Mouse (Mus musculus) cerebellum, postnatal 14 days (tissue): ENCODE data around the gene Dctpp1.
"Not testable (repeated sequence)": the region's sequence is repeated elsewhere in the genome, so short reads cannot be mapped to it uniquely, and the experiment has no call there.

ENCODE experiments used
- DNase-seq, 2 experiments: peaks; one replicate each; pipeline ENCODE4 v3.0.0; 2021; ENCODE audit warnings: mixed read lengths in 2 of 2

Dctpp1 gene

DNA sequence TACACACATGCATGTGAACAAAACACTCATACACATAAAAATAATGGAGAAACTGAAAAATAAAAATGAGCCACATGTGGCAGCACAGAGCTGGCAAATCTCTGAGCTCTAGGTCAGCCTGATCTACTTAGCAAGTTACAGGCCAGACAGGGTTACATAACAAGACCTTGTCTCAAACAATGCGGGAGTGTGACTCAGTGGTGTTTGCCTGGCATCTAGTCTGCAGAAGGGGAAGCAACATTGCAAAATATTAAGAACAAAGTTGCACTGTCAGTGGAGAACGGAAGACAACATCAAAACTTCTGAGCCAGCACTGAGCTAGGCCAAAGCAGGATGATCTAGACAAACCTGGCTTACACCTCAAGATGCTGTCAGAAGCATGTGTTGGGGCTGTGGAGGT lies 9.7 kb upstream of the Dctpp1 start:
- no peak for DNase-seq

DNA sequence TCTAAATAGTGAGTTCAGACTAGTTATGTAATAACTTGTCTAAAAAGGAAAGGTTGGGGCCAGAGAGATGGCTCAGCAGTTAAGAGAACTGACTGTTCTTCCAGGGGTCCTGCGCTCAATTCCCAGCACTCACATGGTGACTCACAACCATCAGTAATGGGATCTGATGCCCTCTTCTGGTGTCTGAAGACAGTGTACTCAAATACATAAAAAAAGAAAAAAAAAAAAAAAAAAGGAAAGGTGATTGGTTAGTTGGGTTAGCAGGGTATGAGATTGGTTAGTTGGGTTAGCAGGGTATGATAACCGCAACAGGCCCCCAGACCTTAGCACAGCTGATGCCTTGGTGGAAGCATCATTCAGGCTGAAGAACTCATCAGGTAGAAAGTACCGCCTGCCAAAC lies 3.0 kb upstream of the Dctpp1 start:
- no peak for DNase-seq

DNA sequence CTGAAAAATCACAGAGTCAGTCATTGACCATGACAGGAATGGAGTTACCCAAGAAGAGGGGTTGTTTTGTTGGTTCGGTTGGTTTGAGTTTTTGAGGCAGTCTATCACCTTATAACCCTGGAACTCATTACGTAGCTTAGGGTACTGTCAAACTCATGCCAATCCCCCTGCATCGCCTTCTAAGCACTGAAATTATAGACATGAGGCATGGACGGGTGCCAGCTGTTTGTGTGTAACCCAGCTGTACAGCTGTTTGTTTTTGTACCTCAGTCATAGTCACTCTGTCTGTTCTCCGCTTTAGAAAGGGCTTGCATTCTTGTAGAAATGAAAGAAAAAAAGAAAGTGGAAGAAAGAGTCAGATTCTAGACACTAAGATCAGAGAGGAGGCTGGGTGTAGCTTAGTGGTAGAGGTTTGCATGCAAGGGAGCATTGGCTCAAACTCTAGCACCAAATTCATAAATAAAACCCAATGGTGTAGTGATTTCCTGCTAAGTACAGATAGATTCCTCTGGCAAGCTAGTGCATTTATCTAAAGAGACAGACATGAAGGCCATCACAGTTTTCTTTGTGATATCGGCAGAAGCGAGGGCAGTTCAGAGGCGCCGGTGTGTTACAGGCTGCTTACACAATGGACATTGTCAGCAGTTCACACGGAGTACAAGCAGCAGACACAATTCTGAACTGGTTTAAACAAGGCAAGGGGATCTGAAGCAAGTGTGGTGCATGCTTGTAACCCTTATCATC lies 1.9 kb upstream of the Dctpp1 start:
- DNase-seq = no peak

DNA sequence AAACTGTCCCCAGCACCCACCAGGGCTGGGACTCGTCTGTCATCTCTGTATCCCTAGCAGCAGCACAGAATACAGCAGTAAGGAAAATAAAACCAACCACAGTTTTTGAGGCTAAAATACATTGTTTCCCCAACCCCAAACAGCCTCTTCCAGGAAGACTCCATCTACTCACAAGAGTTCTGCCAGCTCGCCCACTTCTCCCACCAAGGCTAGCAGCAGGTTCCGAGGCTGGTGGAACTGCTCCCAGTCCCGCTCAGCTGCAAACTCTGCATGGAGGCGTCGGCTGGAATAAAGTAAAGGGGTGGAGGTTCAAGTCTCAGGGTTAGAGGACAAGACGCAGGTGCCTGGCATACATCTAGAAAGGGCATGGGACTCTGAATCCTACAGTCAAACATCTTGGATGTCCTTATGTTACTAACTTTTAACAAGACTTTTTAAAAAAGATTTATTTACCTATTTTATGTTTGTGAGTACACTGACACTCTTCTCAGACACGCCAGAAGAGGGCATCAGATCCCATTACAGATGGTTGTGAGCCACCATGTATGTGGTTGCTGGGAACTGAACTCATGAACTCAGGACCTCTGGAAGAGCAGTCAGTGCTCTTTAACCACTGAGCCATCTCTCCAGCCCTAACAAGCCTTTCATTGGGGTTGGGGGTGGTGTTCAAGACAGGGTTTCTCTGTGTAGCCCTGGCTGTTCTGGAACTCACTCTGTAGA lies 1.2 kb downstream of the Dctpp1 start:
- DNase-seq = no peak

DNA sequence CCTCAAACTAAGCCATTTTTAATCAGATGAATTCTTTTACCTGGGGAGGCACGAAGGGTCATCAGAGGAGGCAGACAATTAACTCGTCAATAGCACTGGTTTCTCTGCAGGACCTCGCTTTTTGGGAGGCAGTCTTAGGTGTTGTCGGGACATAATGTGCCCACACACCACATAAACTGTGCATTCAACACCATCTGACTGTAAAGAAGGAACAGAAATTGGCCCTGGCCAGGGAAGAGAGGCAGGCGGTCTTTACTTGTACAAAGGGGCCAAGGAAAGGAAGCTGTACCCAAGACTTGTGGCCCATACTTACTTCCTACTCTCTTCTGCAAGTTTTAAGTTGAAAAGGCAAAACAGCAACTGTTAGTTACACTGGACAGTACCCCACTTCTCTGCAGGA lies 4.0 kb downstream of the Dctpp1 start:
- DNase-seq = no peak

DNA sequence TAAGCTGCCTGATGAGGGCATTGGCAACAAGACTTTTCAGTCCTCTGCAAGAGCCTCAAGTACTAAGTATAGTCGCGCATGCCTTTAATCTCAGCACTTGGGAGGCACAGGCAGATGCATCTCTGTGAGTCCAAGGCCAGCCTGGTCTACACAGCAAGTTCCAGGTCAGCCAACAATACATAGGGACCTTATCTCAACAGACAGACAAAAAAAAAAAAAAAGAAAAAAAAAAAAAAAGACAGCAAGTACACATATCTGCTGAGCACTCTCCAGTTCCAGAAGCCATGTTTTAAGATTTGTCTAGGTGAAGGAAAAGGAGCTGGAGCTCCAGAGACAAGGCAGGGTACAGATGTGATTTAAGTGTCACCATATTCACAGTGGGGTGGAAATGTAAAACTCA lies 4.5 kb downstream of the Dctpp1 start:
- no peak for DNase-seq

DNA sequence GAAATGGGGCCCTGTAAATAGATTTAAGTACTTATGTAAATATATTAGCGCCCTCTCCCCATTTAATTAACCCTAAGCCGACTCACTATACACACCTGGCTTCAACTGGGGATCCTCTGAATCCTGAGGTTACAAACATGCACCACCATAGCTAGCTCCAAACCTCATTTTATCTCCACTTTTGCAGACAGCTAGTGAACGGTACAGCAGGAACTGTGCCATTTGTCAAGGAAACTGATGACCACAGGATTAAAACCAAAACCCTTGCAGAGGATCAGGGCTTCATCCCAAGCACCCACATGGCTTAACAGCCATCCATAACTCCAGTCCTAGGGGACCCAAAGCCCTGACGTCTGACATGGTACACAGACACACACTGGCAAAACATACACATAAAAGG lies 5.5 kb downstream of the Dctpp1 start:
- no peak for DNase-seq

DNA sequence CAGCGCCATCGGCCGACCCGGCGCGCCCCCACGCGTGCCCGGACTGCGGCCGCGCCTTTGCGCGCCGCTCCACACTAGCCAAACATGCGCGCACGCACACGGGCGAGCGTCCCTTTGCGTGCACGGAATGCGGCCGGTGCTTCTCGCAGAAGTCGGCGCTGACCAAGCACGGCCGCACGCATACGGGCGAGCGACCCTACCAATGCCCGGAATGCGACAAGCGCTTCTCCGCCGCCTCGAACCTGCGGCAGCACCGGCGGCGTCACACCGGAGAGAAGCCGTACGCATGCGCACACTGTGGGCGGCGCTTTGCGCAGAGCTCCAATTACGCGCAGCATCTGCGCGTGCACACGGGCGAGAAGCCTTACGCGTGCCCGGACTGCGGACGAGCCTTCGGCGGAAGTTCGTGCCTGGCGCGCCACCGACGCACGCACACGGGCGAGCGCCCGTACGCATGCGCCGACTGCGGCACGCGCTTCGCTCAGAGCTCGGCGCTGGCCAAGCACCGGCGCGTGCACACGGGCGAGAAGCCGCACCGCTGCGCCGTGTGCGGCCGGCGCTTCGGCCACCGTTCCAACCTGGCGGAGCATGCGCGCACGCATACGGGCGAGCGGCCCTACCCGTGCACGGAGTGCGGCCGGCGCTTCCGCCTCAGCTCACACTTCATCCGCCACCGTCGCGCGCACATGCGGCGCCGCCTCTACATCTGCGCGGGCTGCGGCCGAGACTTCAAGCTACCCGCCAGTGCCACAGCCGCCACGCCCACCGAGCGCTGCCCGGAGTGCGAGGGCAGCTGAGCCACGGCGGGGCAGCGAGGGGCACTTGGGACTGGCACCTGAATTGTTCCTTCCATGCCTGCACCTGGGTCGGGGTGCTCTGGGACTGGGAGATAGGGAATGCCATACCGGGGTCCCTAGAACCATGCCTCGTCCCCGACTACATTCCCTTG lies 6.4 kb downstream of the Dctpp1 start:
- peak; percentile 98 for DNase-seq

DNA sequence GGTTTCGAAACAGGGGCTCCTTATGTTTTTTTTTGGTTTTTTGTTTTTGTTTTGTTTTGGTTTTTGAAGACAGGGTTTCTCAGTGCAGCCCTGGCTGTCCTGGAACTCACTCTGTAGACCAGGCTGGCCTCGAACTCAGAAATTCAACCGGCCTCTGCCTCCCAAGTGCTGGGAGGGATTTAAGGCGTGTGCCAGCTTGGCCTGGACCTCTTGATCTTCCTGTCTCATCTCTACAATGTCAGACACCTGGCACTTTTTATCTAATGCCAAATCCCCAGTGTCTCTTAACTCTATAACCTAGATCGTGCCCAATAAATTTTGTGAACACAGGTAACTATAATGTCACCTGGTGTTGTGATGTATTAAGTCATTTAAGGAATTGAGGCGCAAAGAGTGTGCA lies 7.2 kb downstream of the Dctpp1 start:
- no peak for DNase-seq

DNA sequence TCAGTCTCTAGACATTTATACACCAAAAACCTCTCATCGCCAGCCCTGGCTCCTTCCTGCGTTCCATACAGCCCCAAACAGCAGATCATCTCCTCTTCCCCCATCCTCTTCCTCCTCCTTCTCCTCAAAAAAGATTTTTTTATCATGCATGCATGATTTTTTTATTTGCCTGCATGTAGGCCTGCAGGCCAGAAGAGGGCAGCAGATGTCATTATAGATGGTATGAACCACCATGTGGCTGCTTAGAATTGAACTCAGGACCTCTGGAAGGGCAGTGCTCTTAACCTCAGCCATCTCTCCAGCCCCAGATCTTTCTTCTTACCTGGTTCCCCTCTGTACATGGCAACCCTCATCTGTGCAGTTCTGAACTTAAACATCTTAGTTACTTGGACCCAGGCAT lies 8.1 kb downstream of the Dctpp1 start:
- DNase-seq = peak; percentile 38 to 51

DNA sequence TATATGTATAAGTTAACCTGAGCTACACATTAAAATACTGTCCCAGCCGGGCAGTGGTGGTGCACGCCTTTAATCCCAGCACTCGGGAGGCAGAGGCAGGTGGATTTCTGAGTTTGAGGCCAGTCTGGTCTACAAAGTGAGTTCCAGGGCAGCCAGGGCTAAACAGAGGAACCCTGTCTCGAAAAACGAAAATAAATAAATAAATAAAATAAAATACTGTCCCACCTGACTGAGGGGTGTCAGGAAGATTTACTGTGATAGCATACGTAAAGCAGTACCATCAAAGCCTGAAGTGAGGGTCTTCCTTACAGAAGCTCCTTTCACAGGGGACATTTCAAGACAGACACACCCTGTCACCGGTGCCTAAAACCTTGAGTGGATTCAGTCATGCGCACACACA lies 10.0 kb downstream of the Dctpp1 start:
- DNase-seq = not testable (repeated sequence)

DNA sequence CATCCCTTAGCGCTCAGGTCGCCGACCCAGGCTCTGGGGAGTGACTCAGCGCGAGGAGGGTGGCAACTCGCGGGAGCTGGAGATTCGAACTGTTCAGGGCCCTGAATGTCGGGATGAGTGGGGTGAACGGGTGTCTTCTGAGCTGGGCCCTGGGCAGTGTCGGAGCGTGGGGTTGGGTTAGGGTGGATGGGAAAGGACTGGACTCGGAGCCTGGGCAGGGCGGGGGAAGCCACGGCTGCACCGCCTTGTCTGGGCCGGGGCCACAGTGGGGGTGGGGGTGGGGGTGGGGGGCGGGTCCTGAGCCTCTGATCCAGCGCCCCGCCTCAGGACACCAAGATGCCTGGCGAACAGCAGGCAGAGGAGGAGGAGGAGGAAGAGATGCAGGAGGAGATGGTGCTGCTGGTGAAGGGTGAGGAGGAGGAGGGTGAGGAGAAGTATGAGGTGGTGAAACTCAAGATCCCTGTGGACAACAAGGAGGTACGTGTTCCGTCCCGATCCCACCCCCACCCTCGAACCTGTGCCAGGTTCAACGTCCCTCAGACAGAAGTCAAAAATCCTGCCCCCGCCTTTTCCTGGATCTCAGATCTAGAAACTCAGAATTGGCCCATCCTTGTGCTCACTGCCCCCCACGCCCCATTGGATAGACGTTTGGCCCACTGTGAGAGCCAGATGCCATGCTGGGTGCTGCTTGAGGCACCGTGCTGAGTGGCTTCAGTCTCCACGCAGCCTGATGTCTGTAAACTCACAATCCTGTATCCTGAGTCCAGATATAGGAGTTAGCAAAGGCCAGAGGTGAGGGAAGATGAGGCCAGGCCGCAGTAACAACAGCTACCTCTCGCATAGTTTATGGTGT lies 15.6 kb downstream of the Dctpp1 start:
- peak; percentile 40 to 51 for DNase-seq

DNA sequence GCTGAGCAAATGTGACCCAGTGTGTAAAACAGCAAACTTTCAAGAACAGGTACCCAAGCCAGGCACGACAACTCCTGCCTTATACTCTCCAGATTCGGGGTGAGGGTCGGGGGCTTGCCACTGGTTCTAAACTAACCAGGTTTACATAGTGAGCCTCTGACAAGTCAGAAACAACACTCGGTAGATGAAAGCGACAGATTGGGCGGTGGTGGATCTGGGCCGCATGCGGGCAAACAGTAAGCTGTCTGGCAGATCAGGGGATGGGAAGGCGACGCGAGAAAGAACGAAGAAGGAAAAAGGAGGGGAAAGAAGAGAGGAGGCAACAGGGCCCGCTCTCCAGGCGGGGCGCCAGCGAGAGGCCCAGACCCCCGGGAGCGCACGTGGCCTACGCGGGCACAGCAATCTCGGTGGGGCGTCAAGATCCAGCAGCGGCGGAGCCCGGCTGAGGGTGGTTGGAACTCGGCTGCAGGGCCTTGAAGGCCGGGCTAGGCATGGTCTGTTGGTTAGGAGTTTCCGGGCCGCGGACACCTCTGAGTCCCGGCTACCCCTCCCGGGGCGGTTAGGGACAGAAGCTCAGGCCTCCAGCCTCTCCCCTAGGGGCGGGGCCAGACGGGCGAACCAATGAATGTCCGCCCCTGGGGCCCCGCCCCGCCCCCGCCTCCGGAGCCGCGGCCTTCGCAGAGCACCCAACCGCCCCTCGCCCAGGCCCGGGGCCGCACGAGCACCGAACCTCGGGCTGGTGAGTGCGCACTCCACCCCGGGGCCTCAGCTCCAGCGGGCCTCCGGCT lies 16.4 kb downstream of the Dctpp1 start, which contains the start of gene Zfp771:
Gene Zfp771 (plus strand): TSS at position 405 of the 788 bp plus-strand sequence.
- DNase-seq = peak; percentile 98

DNA sequence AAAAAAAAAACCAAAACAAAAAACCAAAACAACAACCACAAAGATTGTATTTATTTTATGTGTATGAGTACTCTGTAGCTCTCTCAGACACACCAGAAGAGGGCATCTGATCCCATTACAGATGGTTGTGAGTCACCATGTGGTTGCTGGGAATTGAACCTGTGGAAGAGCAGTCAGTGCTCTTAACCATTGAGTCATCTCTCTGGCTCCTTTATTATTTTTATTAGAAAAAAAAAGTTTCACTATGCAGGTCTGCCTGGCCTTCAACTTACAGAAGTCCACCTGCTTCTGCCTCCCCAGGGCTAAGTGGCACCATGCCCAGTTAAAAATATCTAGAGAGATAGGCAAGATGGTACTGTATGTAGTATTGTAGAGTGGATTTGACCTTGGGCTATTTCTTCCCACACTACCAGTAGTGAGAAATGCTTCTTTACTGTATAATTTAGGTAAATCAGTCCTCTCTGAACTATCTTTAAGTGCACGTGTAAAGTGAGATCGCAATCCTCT lies 17.1 kb downstream of the Dctpp1 start:
- no peak for DNase-seq

DNA sequence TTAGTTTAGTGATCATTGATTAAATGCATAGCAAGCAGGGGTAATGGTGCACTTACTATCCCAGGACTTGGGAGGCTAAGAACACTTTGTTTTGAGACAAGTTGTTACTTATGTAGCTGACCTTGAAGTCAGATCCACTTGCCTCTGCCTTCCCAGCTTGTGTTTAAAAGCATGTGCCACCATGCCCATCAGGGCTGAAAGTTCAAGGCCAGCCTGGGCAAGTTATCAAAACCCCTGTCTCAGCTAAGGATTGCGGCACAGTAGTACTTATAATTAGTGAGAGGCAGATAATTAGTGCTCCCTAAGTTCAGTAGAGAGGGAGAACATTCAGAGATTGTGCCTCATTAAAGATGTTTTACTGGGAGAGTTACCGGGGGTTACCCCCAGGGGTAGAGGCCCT lies 25.7 kb downstream of the Dctpp1 start:
- no peak for DNase-seq

DNA sequence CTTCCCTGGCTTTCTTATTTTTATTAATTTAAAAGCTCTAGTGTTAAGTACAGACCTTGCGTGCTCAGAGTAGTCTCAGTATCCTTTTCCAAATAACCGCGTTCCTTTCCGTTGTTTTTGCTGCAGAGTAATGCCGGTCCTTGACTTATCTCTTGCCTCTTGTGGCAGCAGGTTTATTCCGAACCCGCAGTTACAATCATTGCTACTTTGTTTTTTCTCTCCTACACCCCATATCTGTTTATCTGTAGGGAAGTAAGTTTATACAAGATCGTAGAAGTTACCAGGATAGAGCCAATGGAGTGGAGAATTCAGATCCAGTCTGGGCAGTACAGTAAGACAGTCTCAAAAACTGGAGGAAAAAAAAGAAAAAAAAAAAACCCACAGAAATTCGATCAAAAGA lies 26.7 kb downstream of the Dctpp1 start:
- no peak for DNase-seq

DNA sequence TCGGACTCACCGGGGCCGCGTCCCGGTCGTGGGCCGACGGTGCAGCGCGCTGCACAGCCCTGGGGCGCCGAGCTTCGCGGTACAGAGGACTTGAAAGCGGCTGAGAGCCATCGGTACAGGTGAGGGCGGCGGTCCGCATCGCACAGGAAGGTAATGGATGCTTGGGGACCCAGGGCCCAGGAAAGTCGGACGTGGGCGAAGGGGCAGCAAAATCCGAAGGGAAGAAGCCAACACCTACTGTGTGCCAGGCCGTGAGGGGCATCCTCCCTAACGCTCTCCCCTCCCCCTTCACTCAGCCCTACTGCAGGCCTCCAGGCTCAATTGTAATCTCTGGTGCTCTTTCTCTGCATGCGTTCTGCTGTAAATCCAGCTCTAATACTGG lies 27.1 kb downstream of the Dctpp1 start:
- DNase-seq = no peak

DNA sequence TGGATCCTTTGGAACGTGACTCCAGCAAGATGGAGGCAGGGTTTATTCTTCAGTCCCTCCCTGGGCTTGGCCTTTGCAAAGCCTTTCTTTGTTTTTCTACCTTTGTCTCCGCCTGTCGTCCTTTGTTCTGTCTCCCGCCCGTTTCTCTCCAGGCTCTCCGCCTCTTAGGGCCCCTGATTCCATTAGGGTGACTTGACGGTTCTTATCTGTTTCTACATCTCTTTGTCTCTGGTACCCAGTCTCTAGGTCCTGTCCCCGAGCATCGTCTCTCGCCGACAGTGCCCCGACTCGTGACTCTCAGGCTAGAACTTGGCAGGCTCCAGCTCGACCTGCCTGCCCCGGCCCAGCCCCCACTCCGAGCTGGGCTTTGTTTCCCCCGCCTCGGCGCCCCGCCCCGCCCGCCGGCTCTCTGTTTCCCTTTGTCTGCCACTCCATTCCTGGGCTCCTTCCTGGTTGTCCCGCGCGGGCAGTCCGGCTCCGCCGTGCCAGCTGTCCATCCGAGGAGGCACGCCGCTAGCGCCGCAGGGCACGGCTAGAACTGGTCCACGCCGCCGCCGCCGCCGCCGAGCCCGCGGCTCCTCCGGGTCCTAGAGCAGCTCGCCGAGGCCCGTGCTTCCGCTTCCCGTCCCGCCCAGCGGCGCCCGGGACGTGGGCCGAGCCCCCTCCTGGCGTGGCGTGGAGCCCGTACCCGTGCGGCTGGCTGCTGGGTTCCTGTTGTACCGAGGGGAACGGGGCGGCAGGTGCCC lies 27.7 kb downstream of the Dctpp1 start, which contains the start of the genes Zfp553 and Sept1:
Gene Zfp553 (plus strand): TSS at position 440 of the 746 bp plus-strand sequence.
Gene Sept1 (minus strand): TSS at position 509 of the 746 bp plus-strand sequence.
- DNase-seq = peak; percentile 91

DNA sequence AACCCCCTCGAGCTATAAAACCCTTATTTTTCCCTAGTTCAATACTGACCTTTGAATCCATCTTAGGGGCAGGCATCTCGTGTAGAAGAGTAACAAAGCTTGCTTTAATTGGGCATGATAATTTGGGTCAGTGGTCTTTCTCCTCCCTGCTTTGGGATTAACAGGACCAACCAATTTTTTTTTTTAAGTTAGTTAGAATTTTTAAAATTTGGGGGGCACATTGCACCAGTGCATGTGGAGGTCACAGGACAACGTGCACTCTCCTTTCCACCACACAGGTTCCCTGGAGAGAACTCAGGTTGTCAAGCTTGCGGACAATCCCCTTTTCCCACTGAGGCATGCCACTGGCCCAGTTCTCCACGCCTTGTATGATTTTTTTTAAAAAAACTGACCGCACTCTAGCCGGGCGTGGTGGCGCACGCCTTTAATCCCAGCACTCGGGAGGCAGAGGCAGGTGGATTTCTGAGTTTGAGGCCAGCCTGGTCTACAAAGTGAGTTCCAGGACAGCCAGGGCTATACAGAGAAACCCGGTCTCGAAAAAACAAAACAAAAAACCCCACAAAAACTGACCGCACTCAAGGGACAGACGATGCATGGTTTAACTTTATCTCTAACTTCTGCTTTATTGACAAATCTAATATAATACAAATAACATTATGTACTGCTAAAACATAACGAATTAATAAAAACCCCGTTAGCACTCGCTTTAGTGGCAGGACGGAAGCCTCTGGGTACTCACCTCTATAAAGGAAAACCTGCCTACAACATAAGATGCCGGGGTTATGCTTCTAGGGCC lies 28.5 kb downstream of the Dctpp1 start:
- DNase-seq = no peak
